Mouse (Mus musculus) stomach, postnatal 0 days (tissue): ENCODE results near the gene Bace2.

Experiments used
- CTCF ChIP-seq: IDR thresholded peaks from 2 replicates; pipeline ENCODE4 v1.5.1; 2016; ENCODE audit warnings: antibody characterized with exemption, low read depth, mild to moderate bottlenecking, moderate library complexity
- EP300 ChIP-seq: optimal IDR thresholded peaks from 2 replicates; pipeline ENCODE3; 2016; ENCODE audit warnings: antibody characterized with exemption

DNA sequence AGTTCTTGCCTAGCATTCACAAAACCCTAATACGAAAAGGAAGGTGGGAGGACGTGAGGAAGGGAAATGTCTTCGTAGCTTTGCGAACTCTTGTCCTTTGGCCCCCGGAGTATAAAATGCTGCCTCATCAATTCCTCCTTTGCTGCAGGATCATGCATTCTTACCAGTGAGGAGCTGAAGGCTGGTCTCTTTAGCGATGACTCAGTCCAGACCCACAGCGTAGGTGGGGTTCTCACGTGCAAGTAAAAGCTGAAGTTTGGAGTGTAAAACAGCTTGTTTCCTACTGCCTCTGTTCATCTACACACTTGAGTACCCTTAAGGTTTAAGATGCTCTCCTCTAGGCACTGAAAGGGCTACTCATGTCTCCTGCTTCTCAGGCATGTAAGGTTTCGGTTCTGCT lies 85.4 kb downstream of the Bace2 start:
- TF ChIP-seq EP300 (no peak), CTCF (no peak)
